Comparison of ENCODE assay signal across 14 mouse cellular contexts in the genomic region with DNA sequence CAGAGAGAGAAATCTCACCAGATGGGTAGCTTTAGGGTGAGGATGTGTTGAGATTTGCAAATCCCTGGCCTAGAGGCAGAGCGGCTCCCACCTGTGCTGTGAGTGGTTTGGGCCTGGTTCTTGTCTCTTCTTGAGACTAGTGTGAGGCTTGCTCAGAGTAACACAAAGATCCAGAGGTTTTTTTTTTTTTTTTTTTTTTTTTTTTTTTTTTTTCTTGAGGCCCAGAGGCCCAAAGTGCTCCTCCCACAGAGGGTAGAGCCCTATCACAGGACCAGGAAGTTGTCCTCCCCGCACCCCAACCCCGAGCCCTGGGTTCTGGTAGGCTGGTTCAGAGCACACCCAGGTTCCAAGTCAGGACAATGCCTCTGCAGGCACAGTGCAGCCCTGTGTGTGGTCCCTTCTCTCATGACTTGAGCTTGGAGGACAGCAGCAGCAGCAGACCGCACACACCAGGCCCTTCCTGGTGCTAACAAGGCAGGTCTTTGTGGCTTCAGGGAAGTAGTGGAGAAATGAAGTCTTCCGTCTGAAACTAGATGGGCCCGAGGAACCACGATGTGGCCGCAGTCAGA. TPM values are rescaled to one million over a fixed set of nuclear protein-coding genes. Genes with fewer than 3 reads are reported as not detected.
A peak's percentile ranks its signal among the peaks of the same experiment; 100 is the strongest.
DNase-seq lines count a peak whose midpoint lies in the region; ATAC-seq and TF ChIP-seq lines count a peak whose summit lies in the region.
"Had no signal": no experiment of that assay in that cellular context is flagged by ENCODE, and none has a peak within 500 bp of the region (broad histone marks: within the 10 kb centered on the region; RNA-seq: fewer than 3 reads in every experiment).

No protein-coding gene starts in this region.

- DNase-seq in Muller cell, postnatal 12 days (ENCODE audit: inconsistent ontology term) = peak; percentile 68
- DNase-seq in limb, embryonic 14.5 days (ENCODE audit: low spot score) = no peak
- DNase-seq in spleen, postnatal 4 days (ENCODE audit: low spot score in 2 of 2) = no peak
- no peak for DNase-seq in thymus, adult 18-20 months
- DNase-seq in ovary, postnatal 10 days (ENCODE audit: low spot score) = no peak
- DNase-seq in layer of hippocampus, adult 18-20 months (ENCODE audit: low spot score in 2 of 2) = no peak
- DNase-seq: cerebellum, postnatal 25 days; gastrocnemius, postnatal 36 days; lung, adult 2 months had no signal

- no peak for ATAC-seq in forebrain, embryonic 12.5 days (ENCODE audit: low FRiP score)
- no peak for ATAC-seq in limb, embryonic 14.5 days (ENCODE audit: low FRiP score, low read depth)
- ATAC-seq: intestine, embryonic 16.5 days had no signal

- no peak overlapping the region for H3K9ac ChIP-seq in ES-Bruce4 (ENCODE audit: low read depth, poor library complexity, severe bottlenecking)
- H3K9ac ChIP-seq in forebrain, embryonic 12.5 days = no peak overlapping the region
- H3K9ac ChIP-seq in limb, embryonic 14.5 days (ENCODE audit: low read depth, low read length, severe bottlenecking) = no peak overlapping the region

- no peaks in the 10 kb centered on the region for H3K36me3 ChIP-seq in ES-Bruce4 (ENCODE audit: control insufficient read depth, insufficient read depth, low read length, poor library complexity, severe bottlenecking)
- H3K36me3 ChIP-seq in forebrain, embryonic 12.5 days (replicated peaks) = no peaks in the 10 kb centered on the region
- no peaks in the 10 kb centered on the region for H3K36me3 ChIP-seq in limb, embryonic 14.5 days (ENCODE audit: control insufficient read depth, insufficient read depth, low read length)
- H3K36me3 ChIP-seq: G1E had no signal

- no peaks in the 10 kb centered on the region for H3K9me3 ChIP-seq in ES-Bruce4 (replicated peaks; ENCODE audit: control insufficient read depth, insufficient read depth, low read length, poor library complexity, severe bottlenecking)
- no peaks in the 10 kb centered on the region for H3K9me3 ChIP-seq in forebrain, embryonic 12.5 days
- H3K9me3 ChIP-seq in limb, embryonic 14.5 days (ENCODE audit: control insufficient read depth, low read length) = no peaks in the 10 kb centered on the region
- H3K9me3 ChIP-seq: G1E had no signal

- no peak for TF ChIP-seq CTCF in ES-Bruce4 (IDR thresholded peaks at IDR 0.05; ENCODE audit: low read depth, low read length)

- no peak overlapping the region for H3K4me2 ChIP-seq in forebrain, embryonic 12.5 days
- no peak overlapping the region for H3K4me2 ChIP-seq in limb, embryonic 14.5 days (replicated peaks; ENCODE audit: low read depth, low read length, severe bottlenecking)

- TF ChIP-seq POLR2A in ES-Bruce4 (IDR thresholded peaks at IDR 0.05; ENCODE audit: insufficient read depth, low read length) = no peak
- TF ChIP-seq POLR2A in limb, embryonic 14.5 days (IDR thresholded peaks at IDR 0.05; ENCODE audit: borderline replicate concordance, extremely low read depth, insufficient read depth, insufficient read length) = no peak

- 41% methylated on average over 8 of the region's 8 CpGs for WGBS in forebrain, embryonic 12.5 days
- 71% methylated on average over 8 of the region's 8 CpGs for WGBS in limb, embryonic 14.5 days

- H3K4me3 ChIP-seq in ES-Bruce4 (ENCODE audit: low read depth, low read length) = peak overlapping the region; percentile 34
- no peak overlapping the region for H3K4me3 ChIP-seq in forebrain, embryonic 12.5 days (replicated peaks)
- H3K4me3 ChIP-seq in limb, embryonic 14.5 days (replicated peaks; ENCODE audit: low read length) = no peak overlapping the region
- H3K4me3 ChIP-seq: erythroblast, embryonic 14.5 days had no signal

- peak overlapping the region; percentile 89 for H3K27ac ChIP-seq in ES-Bruce4 (ENCODE audit: insufficient read depth, low read length)
- H3K27ac ChIP-seq in forebrain, embryonic 12.5 days = peak overlapping the region; percentile 74
- H3K27ac ChIP-seq in limb, embryonic 14.5 days (replicated peaks; ENCODE audit: low read depth, low read length) = 0 out of 2 replicates have a peak overlapping the region, but pooled peaks have one; percentile 48

- TF ChIP-seq EP300 in ES-Bruce4 (IDR thresholded peaks at IDR 0.05; ENCODE audit: insufficient read depth, low read depth, low read length) = peak; percentile 64; the same call in 1 of the 2 replicates

- no peaks in the 10 kb centered on the region for H3K27me3 ChIP-seq in ES-Bruce4 (ENCODE audit: control insufficient read depth, insufficient read depth, low read length, poor library complexity, severe bottlenecking)
- no peaks in the 10 kb centered on the region for H3K27me3 ChIP-seq in forebrain, embryonic 12.5 days
- H3K27me3 ChIP-seq in limb, embryonic 14.5 days (ENCODE audit: control insufficient read depth, insufficient read depth, low read length) = no peaks in the 10 kb centered on the region

- peaks cover 9% of the 10 kb centered on the region for H3K4me1 ChIP-seq in ES-Bruce4 (ENCODE audit: control insufficient read depth, insufficient read depth, low read length)
- peaks cover 99% of the 10 kb centered on the region for H3K4me1 ChIP-seq in forebrain, embryonic 12.5 days
- peaks cover 22% of the 10 kb centered on the region for H3K4me1 ChIP-seq in limb, embryonic 14.5 days (ENCODE audit: control insufficient read depth, insufficient read depth, low read length)

RNA-seq across cellular contexts. Expression of a gene that starts 44.3 kb away (rescaled TPM):
- polyA plus RNA-seq in ES-Bruce4 (2011; ENCODE audit: insufficient read depth, insufficient read length, low read depth, missing spikeins) = 1.6 and 4.3 TPM in 2 replicates
- polyA plus RNA-seq in forebrain, embryonic 12.5 days (2016; fragmentation: Nextera tagmentation; extraction: Ambion mirVana) = 55.7 and 59.5 TPM in 2 replicates
- polyA plus RNA-seq in limb, embryonic 14.5 days (2012; rRNA removed) = 17.4 and 19.5 TPM in 2 replicates
- polyA plus RNA-seq in limb, embryonic 14.5 days (2014; fragmentation: Nextera tagmentation; extraction: Ambion mirVana) = 4.2 and 5.4 TPM in 2 replicates
- 10 to 100 TPM; 11.1 to 14.1 TPM for total RNA-seq in layer of hippocampus, adult 18-20 months (2021)
- polyA plus RNA-seq: G1E had no signal
